Mouse (Mus musculus) heart, embryonic 14.5 days (tissue): ENCODE data around the gene Hs3st5. TPM values are rescaled to one million over a fixed set of nuclear protein-coding genes. Genes with fewer than 3 reads are reported as not detected.

Experiments
- ATAC-seq: fragments of 200-750 bp; cut with Nextera tagmentation; 2 replicates; pipeline ENCODE4 v1.8.0; 2017; ENCODE audit warnings: low read depth, moderate TSS enrichment; ENCODE audit not compliant: insufficient number of reproducible peaks, insufficient read depth, low FRiP score
- H3K27ac ChIP-seq, 2 experiments: fragments of 200-500 bp in 1 of 2; fragments of 300-500 bp in 1 of 2; sonication (generic) in 1 of 2; replicated peaks in 1 of 2; 2 replicates each; pipeline ENCODE4 v1.5.1; 2012 to 2014; ENCODE audit warnings: low read depth in 2 of 2, low read length in 2 of 2, control low read depth in 1 of 2, mild to moderate bottlenecking in 1 of 2, mixed read lengths in 1 of 2; ENCODE audit not compliant: control insufficient read depth in 1 of 2, insufficient read depth in 1 of 2
- H3K27me3 ChIP-seq: fragments of 300-500 bp; sonication (generic); 2 replicates; pipeline ENCODE4 v1.6.1; 2014; ENCODE audit warnings: mild to moderate bottlenecking, low read length, control low read depth; ENCODE audit not compliant: control insufficient read depth, insufficient read depth
- H3K36me3 ChIP-seq: fragments of 300-500 bp; sonication (generic); 2 replicates; pipeline ENCODE4 v1.6.1; 2014; ENCODE audit warnings: mild to moderate bottlenecking, control low read depth, low read length, mixed read lengths; ENCODE audit not compliant: control insufficient read depth, insufficient read depth
- H3K4me1 ChIP-seq, 2 experiments: fragments of 200-500 bp in 1 of 2; fragments of 300-500 bp in 1 of 2; sonication (generic) in 1 of 2; 2 replicates each; pipeline ENCODE4 v1.6.1; 2012 to 2014; ENCODE audit warnings: low read length in 2 of 2, control low read depth in 1 of 2, mixed read lengths in 1 of 2; ENCODE audit not compliant: control insufficient read depth in 2 of 2, insufficient read depth in 2 of 2
- H3K4me2 ChIP-seq: fragments of 300-500 bp; sonication (generic); 2 replicates; pipeline ENCODE4 v1.6.1; 2014; ENCODE audit warnings: mild to moderate bottlenecking, low read length
- H3K4me3 ChIP-seq, 2 experiments: fragments of 200-500 bp in 1 of 2; fragments of 300-500 bp in 1 of 2; sonication (generic) in 1 of 2; 2 replicates each; pipeline ENCODE4 v1.5.1; 2012 to 2014; ENCODE audit warnings: low read length in 2 of 2, mild to moderate bottlenecking in 2 of 2, control low read depth in 1 of 2, low read depth in 1 of 2, moderate library complexity in 1 of 2; ENCODE audit not compliant: control insufficient read depth in 1 of 2, insufficient read depth in 1 of 2
- H3K9ac ChIP-seq: fragments of 300-500 bp; sonication (generic); 2 replicates; pipeline ENCODE4 v1.6.1; 2014; ENCODE audit warnings: mild to moderate bottlenecking, low read length
- H3K9me3 ChIP-seq: fragments of 300-500 bp; sonication (generic); 2 replicates; pipeline ENCODE4 v1.6.1; 2016; ENCODE audit warnings: low read length, control low read depth; ENCODE audit not compliant: control insufficient read depth
- WGBS: fragments of 180-500 bp; shearing (Covaris S2); extraction: QIAGEN DNeasy Blood & Tissue Kit; methylation state at CpG from one replicate; pipeline ENCODE4 v1.1.7; 2014; 5-methylcytosine and 5-hydroxymethylcytosine counted together
- polyA plus RNA-seq: library from polyadenylated mRNA; unstranded; fragments of >200 nt; fragmentation: Nextera tagmentation; extraction: Ambion mirVana; gene quantifications from 2 replicates; pipeline ENCODE4 v1.2.1, GENCODE M21; 2014

The Hs3st5 gene
- polyA plus RNA-seq = 0.19 and 0.42 TPM in 2 replicates

- peak; percentile 54 for ATAC-seq
- Histone ChIP-seq H3K36me3 (no peaks in the 10 kb centered on the region), H3K9me3 (no peaks in the 10 kb centered on the region), H3K9ac (peak within 1 kb of the TSS; percentile 63), H3K4me3 (peak within 1 kb of the TSS; percentile 66 to 67), H3K4me2 (peak within 1 kb of the TSS; percentile 100), H3K27ac (no peak within 1 kb of the TSS), H3K27me3 (peaks cover 42% of the 10 kb centered on the region), H3K4me1 (peaks cover 4 to 6% of the 10 kb centered on the region in 2 experiments; a peak in 2 of 4 replicates)
- WGBS = 1% methylated on average over 71 of the region's 71 CpGs
These were observed at the start of gene Hs3st5 for GRCm38 (mm10) chr10:36506727-36507555. Hs3st5 (plus strand) TSS chr10:36506814.

- Histone ChIP-seq H3K4me2 (no peak overlapping the region), H3K9me3 (no peaks in the 10 kb centered on the region), H3K4me1 (no peaks in the 10 kb centered on the region), H3K27ac (no peak overlapping the region), H3K27me3 (no peaks in the 10 kb centered on the region), H3K9ac (no peak overlapping the region), H3K36me3 (no peaks in the 10 kb centered on the region), H3K4me3 (no peak overlapping the region)
- no peak for ATAC-seq
- WGBS = 83% methylated on average over 3 of the region's 3 CpGs
These were observed 38.0 kb upstream of the Hs3st5 start for GRCm38 (mm10) chr10:36468664-36469063.

- H3K4me3 ChIP-seq = no peak overlapping the region
- H3K36me3 ChIP-seq = no peaks in the 10 kb centered on the region
- H3K27ac ChIP-seq = no peak overlapping the region
- no peaks in the 10 kb centered on the region for H3K4me1 ChIP-seq
- 57% methylated on average over 3 of the region's 3 CpGs for WGBS
- no peaks in the 10 kb centered on the region for H3K27me3 ChIP-seq
- no peaks in the 10 kb centered on the region for H3K9me3 ChIP-seq
- H3K9ac ChIP-seq = no peak overlapping the region
- no peak overlapping the region for H3K4me2 ChIP-seq
- no peak for ATAC-seq
These were observed 35.5 kb upstream of the Hs3st5 start for GRCm38 (mm10) chr10:36471135-36471534.

DNA sequence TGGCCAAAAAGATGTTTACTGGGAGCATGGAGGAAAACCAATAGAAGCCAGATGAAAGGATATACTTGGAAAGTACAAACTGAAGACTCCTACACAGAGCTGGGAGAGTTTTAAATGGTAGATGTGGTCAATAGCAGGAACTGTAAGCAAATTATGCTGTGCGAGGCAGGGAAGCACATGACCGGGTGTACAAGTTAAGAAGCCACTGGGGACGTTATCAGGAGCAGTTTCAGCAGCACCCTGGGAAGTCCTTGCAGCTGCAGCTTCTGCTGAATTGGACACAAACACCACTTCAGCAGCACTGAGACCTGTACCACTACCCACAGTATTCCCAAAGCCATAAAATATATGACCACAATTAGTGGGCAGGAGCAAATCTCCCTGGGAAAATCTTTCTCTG lies 31.8 kb upstream of the Hs3st5 start:
- Histone ChIP-seq H3K4me2 (no peak overlapping the region), H3K9me3 (no peaks in the 10 kb centered on the region), H3K27me3 (no peaks in the 10 kb centered on the region), H3K27ac (no peak overlapping the region), H3K4me1 (no peaks in the 10 kb centered on the region), H3K36me3 (no peaks in the 10 kb centered on the region), H3K9ac (no peak overlapping the region), H3K4me3 (no peak overlapping the region)
- ATAC-seq = no peak
- 42% methylated on average over 3 of the region's 3 CpGs for WGBS

DNA sequence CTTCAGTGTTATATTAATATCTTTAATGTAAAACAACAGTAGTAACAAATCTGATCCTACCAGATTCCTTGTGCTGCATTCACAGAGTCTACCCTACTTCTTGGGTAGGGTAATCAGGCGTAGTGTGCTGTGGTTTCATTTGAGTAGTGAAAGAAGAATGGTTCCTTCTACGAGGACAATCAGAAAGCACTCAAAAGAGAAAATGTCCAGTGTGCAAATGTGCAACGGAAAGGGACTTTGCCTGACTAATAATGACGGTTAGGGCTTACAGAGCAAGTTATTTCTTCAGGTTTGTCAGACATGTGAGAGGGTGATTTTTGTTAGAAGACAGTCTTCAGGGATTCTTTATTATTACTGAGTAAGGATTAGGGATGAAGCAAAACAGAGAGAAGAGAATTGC lies 29.1 kb upstream of the Hs3st5 start:
- no peak for ATAC-seq
- no peaks in the 10 kb centered on the region for H3K36me3 ChIP-seq
- no peaks in the 10 kb centered on the region for H3K9me3 ChIP-seq
- H3K27me3 ChIP-seq = no peaks in the 10 kb centered on the region
- WGBS = 86% methylated on average over 4 of the region's 4 CpGs
- H3K4me2 ChIP-seq = no peak overlapping the region
- H3K4me3 ChIP-seq = no peak overlapping the region
- no peak overlapping the region for H3K27ac ChIP-seq
- no peak overlapping the region for H3K9ac ChIP-seq
- no peaks in the 10 kb centered on the region for H3K4me1 ChIP-seq

DNA sequence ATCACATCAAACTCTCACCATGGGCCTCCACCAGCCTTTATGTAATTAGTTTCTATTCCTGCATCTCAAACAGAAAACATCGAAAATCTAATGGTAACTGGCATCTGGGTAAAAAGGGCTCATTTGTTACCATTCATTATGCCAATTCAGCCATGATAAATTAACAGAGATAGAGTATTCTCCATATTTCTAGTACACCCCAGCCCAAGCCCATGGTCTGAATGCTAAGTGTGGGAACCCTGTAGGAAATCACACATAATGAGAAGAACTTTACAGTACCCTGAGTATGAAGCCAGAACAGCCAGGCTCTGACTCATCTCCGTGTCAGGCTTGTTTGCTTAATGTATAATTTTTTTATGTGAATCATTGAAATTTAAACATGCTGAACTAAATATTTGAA lies 23.3 kb upstream of the Hs3st5 start:
- Histone ChIP-seq H3K36me3 (no peaks in the 10 kb centered on the region), H3K9me3 (no peaks in the 10 kb centered on the region), H3K27me3 (no peaks in the 10 kb centered on the region), H3K4me2 (no peak overlapping the region), H3K4me3 (no peak overlapping the region), H3K27ac (no peak overlapping the region), H3K9ac (no peak overlapping the region), H3K4me1 (no peaks in the 10 kb centered on the region)
- WGBS = 75% methylated on average over 2 of the region's 2 CpGs
- no peak for ATAC-seq

GRCm38 (mm10) chr10:36484011-36484410 lies 22.6 kb upstream of the Hs3st5 start:
- WGBS = 65% methylated on average over 3 of the region's 3 CpGs
- H3K9ac ChIP-seq = no peak overlapping the region
- H3K4me2 ChIP-seq = no peak overlapping the region

More at GRCm38 (mm10) chr10:36484011-36484410, 22.6 kb upstream of the Hs3st5 start:
- H3K9me3 ChIP-seq = no peaks in the 10 kb centered on the region
- no peak overlapping the region for H3K4me3 ChIP-seq
- H3K4me1 ChIP-seq = no peaks in the 10 kb centered on the region
- no peaks in the 10 kb centered on the region for H3K27me3 ChIP-seq
- no peaks in the 10 kb centered on the region for H3K36me3 ChIP-seq
- ATAC-seq = no peak
- no peak overlapping the region for H3K27ac ChIP-seq
